Mouse (Mus musculus) limb, embryonic 15.5 days (tissue): ENCODE results near the gene Siah2. TPM values are rescaled to one million over a fixed set of nuclear protein-coding genes. Genes with fewer than 3 reads are reported as not detected.

ENCODE experiments used
- ATAC-seq: fragments of 200-750 bp; cut with Nextera tagmentation; 2 replicates; pipeline ENCODE4 v1.8.0; 2017; ENCODE audit warnings: low read depth, moderate TSS enrichment; ENCODE audit not compliant: insufficient number of reproducible peaks, low FRiP score, low TSS enrichment
- H3K27ac ChIP-seq: fragments of 300-500 bp; sonication (generic); 2 replicates; pipeline ENCODE4 v1.5.1; 2015; ENCODE audit warnings: moderate library complexity, mild to moderate bottlenecking, inconsistent platforms
- H3K27me3 ChIP-seq: fragments of 300-500 bp; sonication (generic); 2 replicates; pipeline ENCODE4 v1.6.1; 2015; ENCODE audit warnings: inconsistent platforms
- H3K36me3 ChIP-seq: fragments of 300-500 bp; sonication (generic); 2 replicates; pipeline ENCODE4 v1.6.1; 2015; ENCODE audit warnings: inconsistent platforms
- H3K4me1 ChIP-seq: fragments of 300-500 bp; sonication (generic); 2 replicates; pipeline ENCODE4 v1.6.1; 2015; ENCODE audit warnings: inconsistent platforms
- H3K4me2 ChIP-seq: fragments of 300-500 bp; sonication (generic); 2 replicates; pipeline ENCODE4 v1.6.1; 2015; ENCODE audit warnings: mild to moderate bottlenecking, inconsistent platforms
- H3K4me3 ChIP-seq: fragments of 300-500 bp; sonication (generic); 2 replicates; pipeline ENCODE4 v1.5.1; 2015; ENCODE audit warnings: mild to moderate bottlenecking, inconsistent platforms
- H3K9ac ChIP-seq: fragments of 300-500 bp; sonication (generic); 2 replicates; pipeline ENCODE4 v1.6.1; 2015; ENCODE audit warnings: inconsistent platforms
- H3K9me3 ChIP-seq: fragments of 300-500 bp; sonication (generic); 2 replicates; pipeline ENCODE4 v1.6.1; 2016; ENCODE audit warnings: inconsistent platforms
- WGBS: fragments of 180-500 bp; shearing (Covaris S2); methylation state at CpG from one replicate; pipeline ENCODE4 v1.1.7; 2015; 5-methylcytosine and 5-hydroxymethylcytosine counted together
- polyA plus RNA-seq: library from polyadenylated mRNA; unstranded; fragments of >200 nt; fragmentation: Nextera tagmentation; extraction: Ambion mirVana; gene quantifications from 2 replicates; pipeline ENCODE4 v1.2.1, GENCODE M21; 2015

Gene Siah2
- polyA plus RNA-seq, 1 experiment from 2014 or later = 5.6 TPM

GRCm38 (mm10) chr3:58680943-58681637 lies 11.1 kb downstream of the Siah2 start:
- Histone ChIP-seq H3K27me3 (no peaks in the 10 kb centered on the region), H3K36me3 (peaks cover under 1% of the 10 kb centered on the region; the same call in 1 of the 2 replicates), H3K4me2 (no peak overlapping the region), H3K4me1 (peaks cover 19% of the 10 kb centered on the region), H3K9ac (no peak overlapping the region), H3K4me3 (no peak overlapping the region), H3K9me3 (no peaks in the 10 kb centered on the region), H3K27ac (no peak overlapping the region)
- WGBS = 77% methylated on average over 7 of the region's 7 CpGs
- no peak for ATAC-seq

GRCm38 (mm10) chr3:58679996-58680395 lies 12.2 kb downstream of the Siah2 start:
- Histone ChIP-seq H3K4me2 (no peak overlapping the region), H3K9me3 (no peaks in the 10 kb centered on the region), H3K36me3 (peaks cover 9% of the 10 kb centered on the region; the same call in 1 of the 2 replicates), H3K4me1 (peaks cover 19% of the 10 kb centered on the region), H3K4me3 (no peak overlapping the region), H3K9ac (no peak overlapping the region), H3K27me3 (no peaks in the 10 kb centered on the region), H3K27ac (0 out of 2 replicates have a peak overlapping the region, but pooled peaks have one; percentile 29)
- ATAC-seq = no peak
- 24% methylated on average over 4 of the region's 4 CpGs for WGBS

DNA sequence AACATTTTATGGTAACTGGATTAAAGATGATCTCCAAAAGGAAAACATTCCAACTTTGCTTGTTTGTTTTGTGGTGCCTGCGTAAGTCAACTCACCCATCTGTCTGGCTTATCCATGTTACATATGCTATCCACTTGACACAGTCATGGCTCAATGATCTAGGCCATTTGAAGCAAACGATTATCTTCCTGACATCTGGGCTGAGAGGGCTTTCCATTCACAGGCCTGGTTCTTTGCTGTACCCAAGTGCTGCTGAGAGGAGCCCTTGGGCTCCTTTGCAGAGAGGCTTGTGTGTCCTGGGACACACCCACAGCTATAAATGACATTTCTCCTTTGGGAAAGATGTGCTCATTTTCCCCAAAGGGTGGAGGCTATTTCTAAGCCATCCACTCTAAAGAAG lies 13.3 kb downstream of the Siah2 start:
- WGBS = 55% methylated on average over 2 of the region's 2 CpGs
- H3K27ac ChIP-seq = 0 out of 2 replicates have a peak overlapping the region, but pooled peaks have one; percentile 11

DNA sequence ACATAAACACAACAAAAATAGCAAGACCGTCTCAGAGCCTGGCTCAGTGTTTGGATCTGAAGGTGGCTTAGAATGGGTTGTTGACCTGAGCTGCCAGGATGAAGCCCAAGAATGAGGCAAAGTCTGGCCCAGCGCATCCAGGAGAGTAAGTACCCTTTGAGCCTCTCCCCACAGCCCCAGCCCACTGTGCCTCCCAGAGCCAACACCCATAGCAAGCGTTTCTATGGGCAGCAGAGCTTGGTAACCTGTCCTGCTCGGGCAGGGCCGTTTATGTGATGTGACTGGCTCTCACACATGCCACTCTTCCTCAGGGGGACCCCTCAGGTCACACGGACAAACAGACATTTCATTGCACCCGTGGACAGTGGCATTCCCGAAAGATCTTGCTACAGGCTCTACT lies 13.8 kb downstream of the Siah2 start:
- Histone ChIP-seq H3K36me3 (peaks cover 17% of the 10 kb centered on the region; the same call in 1 of the 2 replicates), H3K4me2 (no peak overlapping the region), H3K9ac (no peak overlapping the region), H3K27ac (0 out of 2 replicates have a peak overlapping the region, but pooled peaks have one; percentile 28), H3K27me3 (no peaks in the 10 kb centered on the region), H3K4me3 (no peak overlapping the region), H3K4me1 (peaks cover 19% of the 10 kb centered on the region), H3K9me3 (no peaks in the 10 kb centered on the region)
- ATAC-seq = no peak
- 45% methylated on average over 8 of the region's 8 CpGs for WGBS

More for the DNA sequence above, 13.3 kb downstream of the Siah2 start:
- Histone ChIP-seq H3K4me2 (no peak overlapping the region), H3K4me1 (peaks cover 19% of the 10 kb centered on the region), H3K9ac (no peak overlapping the region), H3K36me3 (peaks cover 17% of the 10 kb centered on the region; the same call in 1 of the 2 replicates), H3K9me3 (no peaks in the 10 kb centered on the region), H3K27me3 (no peaks in the 10 kb centered on the region), H3K4me3 (no peak overlapping the region)
- ATAC-seq = no peak

DNA sequence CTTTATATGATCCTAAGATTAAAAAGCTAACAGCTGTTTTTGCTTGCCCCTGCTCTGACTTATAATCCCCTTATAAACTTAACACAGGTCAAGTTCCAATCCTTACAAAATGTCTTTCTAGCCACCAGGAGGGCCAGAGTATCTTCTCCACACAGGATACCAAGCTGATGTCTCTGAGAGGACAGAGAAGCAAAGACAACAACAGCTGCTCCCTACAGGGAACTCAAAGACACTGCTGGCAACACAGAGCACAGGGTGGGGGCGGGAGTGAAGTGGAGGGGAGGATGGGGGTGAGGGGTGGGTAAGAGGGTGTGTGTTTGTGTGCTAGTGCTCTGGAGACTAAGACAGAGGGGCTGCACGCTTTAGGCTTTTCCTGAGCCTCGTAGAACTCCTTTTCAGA lies 14.6 kb downstream of the Siah2 start:
- Histone ChIP-seq H3K4me2 (no peak overlapping the region), H3K4me3 (no peak overlapping the region), H3K27me3 (no peaks in the 10 kb centered on the region), H3K9ac (no peak overlapping the region), H3K27ac (no peak overlapping the region), H3K4me1 (peaks cover 19% of the 10 kb centered on the region), H3K9me3 (no peaks in the 10 kb centered on the region), H3K36me3 (peaks cover 17% of the 10 kb centered on the region; the same call in 1 of the 2 replicates)
- ATAC-seq = no peak
- 50% methylated on average over 3 of the region's 3 CpGs for WGBS

GRCm38 (mm10) chr3:58673295-58673694 lies 18.9 kb downstream of the Siah2 start:
- peaks cover 17% of the 10 kb centered on the region; the same call in 1 of the 2 replicates for H3K36me3 ChIP-seq
- H3K9ac ChIP-seq = no peak overlapping the region
- WGBS = 91% methylated on average over 5 of the region's 5 CpGs

DNA sequence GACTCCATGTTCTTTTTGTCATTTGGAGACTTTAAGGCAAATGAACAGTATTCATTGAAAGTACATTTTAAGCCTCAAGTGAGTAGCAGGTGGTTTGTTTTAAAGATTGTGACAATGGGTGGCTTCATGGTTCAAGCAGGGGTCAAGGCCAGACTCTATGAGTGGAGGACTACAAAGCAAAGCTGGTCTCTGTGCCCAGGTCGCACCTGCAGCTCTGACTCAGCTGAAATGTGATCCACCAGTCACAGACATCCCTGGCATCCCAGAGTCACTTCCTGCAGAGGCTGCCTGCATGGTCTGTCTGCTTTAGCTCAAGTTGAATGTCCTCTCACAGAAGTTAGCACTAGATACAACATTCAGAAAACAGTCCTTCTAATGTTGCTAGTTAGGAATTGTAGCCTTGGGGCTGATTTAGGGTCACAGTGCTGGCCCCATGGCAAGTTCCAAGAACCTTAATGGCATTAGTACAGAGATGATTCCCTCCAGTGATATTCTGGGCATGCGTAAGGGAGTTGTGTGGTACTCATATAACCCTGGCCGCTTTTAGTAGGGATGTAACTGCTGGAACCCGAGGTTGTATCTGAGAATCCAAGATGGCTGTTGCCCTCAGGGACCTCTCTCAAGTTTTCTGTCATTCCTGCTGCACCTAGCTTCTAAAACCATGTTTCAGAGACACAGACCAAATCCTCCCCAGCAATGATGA lies 19.6 kb downstream of the Siah2 start:
- Histone ChIP-seq H3K4me2 (no peak overlapping the region), H3K27me3 (no peaks in the 10 kb centered on the region), H3K4me3 (no peak overlapping the region), H3K9me3 (no peaks in the 10 kb centered on the region), H3K9ac (no peak overlapping the region), H3K36me3 (peaks cover 17% of the 10 kb centered on the region; the same call in 1 of the 2 replicates), H3K4me1 (0 out of 2 replicates have a peak, but pooled peaks cover 3% of the 10 kb centered on the region), H3K27ac (no peak overlapping the region)
- WGBS = 61% methylated on average over 4 of the region's 4 CpGs
- no peak for ATAC-seq

More at GRCm38 (mm10) chr3:58673295-58673694, 18.9 kb downstream of the Siah2 start:
- Histone ChIP-seq H3K9me3 (no peaks in the 10 kb centered on the region), H3K4me1 (peaks cover 3% of the 10 kb centered on the region; the same call in 1 of the 2 replicates), H3K4me3 (no peak overlapping the region), H3K27ac (no peak overlapping the region), H3K4me2 (no peak overlapping the region), H3K27me3 (no peaks in the 10 kb centered on the region)
- ATAC-seq = no peak

DNA sequence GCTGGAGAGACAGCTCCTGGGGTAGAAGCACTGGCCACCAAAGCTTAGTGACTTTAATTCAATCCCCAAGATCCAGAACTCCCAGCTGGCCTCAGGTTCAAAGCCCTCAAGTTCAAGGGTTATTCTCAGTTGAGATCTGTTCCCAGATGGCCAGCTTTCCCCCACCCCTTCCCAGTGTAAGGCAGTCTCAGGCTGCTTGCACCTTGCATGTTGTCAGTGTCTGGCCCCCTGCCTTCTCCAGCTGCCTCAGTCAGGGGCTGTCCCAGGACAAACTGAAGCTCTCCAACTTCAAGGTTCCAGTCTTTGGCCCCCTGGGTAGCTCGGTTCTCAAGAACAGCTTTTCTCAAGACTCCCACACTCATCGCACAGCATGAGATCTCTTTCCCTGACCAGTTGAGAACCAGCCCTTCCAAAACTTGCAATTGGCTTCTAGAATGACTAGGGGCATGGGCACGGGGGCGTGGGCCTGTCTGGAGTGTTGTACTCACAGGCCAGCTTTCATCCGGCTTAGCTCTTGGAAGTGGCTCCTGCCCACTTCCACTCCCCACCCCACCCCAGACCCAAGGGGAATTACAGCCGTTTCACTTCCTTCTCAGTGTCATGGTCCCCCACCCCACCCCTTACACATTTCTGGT lies 20.5 kb downstream of the Siah2 start:
- no peak overlapping the region for H3K4me2 ChIP-seq
- ATAC-seq = no peak
- 48% methylated on average over 6 of the region's 6 CpGs for WGBS

DNA sequence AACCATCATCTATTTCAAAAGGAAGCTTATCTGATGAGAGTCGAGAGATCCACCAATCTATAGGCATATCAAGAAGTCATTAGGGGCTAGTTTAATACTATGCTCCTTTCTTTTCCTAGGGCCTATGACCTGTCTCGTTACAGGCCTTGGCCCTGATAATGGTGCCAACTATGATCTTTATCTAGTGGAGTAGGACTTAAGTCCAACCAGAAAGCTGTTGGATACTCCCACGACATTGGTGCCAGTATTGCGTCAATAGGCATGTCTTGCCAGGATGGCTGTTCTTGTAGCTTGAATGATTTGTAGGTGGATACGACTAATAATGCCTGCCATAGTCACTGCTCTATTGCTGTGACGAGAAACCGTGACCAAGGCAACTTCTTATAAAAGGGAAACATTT lies 28.2 kb downstream of the Siah2 start:
- Histone ChIP-seq H3K4me1 (no peaks in the 10 kb centered on the region), H3K27me3 (no peaks in the 10 kb centered on the region), H3K27ac (no peak overlapping the region), H3K4me3 (no peak overlapping the region), H3K36me3 (no peaks in the 10 kb centered on the region), H3K9ac (no peak overlapping the region), H3K9me3 (no peaks in the 10 kb centered on the region), H3K4me2 (no peak overlapping the region)
- WGBS = 90% methylated on average over 7 of the region's 7 CpGs
- no peak for ATAC-seq

More for the DNA sequence above, 20.5 kb downstream of the Siah2 start:
- H3K27me3 ChIP-seq = no peaks in the 10 kb centered on the region
- H3K9me3 ChIP-seq = no peaks in the 10 kb centered on the region
- H3K4me1 ChIP-seq = no peaks in the 10 kb centered on the region
- no peak overlapping the region for H3K9ac ChIP-seq
- H3K36me3 ChIP-seq = peaks cover 17% of the 10 kb centered on the region; the same call in 1 of the 2 replicates
- H3K4me3 ChIP-seq = no peak overlapping the region
- H3K27ac ChIP-seq = no peak overlapping the region

DNA sequence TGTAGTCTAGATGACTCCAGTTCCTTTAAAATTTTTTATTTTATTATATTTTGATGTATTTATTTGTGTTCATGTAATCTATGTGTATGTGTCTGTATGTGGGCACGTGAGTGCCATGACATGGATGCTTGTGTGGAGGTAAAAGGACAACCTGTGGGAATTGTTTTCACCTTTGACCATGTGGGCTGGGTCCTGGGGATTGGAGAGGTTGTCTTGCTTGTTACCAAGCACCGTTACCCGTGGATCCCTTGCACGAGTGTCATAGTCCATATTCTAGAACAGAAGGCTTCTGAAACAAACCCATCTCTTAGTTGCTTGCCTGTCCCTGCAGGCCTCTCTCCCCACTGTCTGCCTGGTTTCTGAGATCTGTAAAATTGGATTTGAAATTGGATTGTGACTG lies 31.6 kb downstream of the Siah2 start:
- H3K4me2 ChIP-seq = no peak overlapping the region
- H3K4me3 ChIP-seq = no peak overlapping the region
- WGBS = 90% methylated on average over 4 of the region's 4 CpGs
- H3K9me3 ChIP-seq = no peaks in the 10 kb centered on the region
- no peak overlapping the region for H3K27ac ChIP-seq
- no peaks in the 10 kb centered on the region for H3K36me3 ChIP-seq
- no peaks in the 10 kb centered on the region for H3K27me3 ChIP-seq
- no peak overlapping the region for H3K9ac ChIP-seq
- no peak for ATAC-seq
- H3K4me1 ChIP-seq = no peaks in the 10 kb centered on the region

DNA sequence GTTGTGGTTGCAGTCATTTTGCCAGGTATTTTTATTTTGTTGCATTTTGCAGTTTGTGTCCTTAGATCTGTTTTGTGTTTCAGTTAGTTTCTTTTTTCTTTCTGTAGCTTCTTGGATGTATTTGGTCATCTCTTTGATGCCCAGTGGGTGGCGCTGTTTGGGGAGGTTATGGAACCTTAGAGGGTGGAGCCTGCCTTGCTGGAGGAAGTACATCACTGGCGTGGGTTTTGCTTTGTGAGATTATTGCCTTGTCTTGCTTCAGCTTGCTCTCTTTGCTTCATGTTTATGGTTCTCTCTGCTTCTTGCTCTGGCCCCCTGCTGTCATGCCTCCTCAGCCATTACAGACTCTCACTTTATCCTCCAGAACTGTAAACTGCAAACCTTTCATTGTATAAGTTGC lies 34.8 kb downstream of the Siah2 start:
- Histone ChIP-seq H3K4me2 (no peak overlapping the region), H3K27me3 (no peaks in the 10 kb centered on the region), H3K4me1 (no peaks in the 10 kb centered on the region), H3K9ac (no peak overlapping the region), H3K4me3 (no peak overlapping the region), H3K9me3 (no peaks in the 10 kb centered on the region), H3K36me3 (no peaks in the 10 kb centered on the region), H3K27ac (no peak overlapping the region)
- WGBS = 28% methylated on average over 2 of the region's 2 CpGs
- no peak for ATAC-seq
